9 mouse cellular contexts compared by ENCODE assay signal in genomic region chr2:134481759-134482158, GRCm38 (mm10).
DNase-seq lines count a peak whose midpoint lies in the region; ATAC-seq and TF ChIP-seq lines count a peak whose summit lies in the region.
"Had no signal": no experiment of that assay in that cellular context is flagged by ENCODE, and none has a peak within 500 bp of the region (broad histone marks: within the 10 kb centered on the region; RNA-seq: fewer than 3 reads in every experiment).

No protein-coding gene starts in this region.

- no peak for DNase-seq in Patski (ENCODE audit: low read depth, low spot score)
- peak; percentile 58 to 71 for DNase-seq in cerebellum, postnatal 36 days
- peak; percentile 39 to 52 for DNase-seq in gastrocnemius, adult 8-10 months (ENCODE audit: low spot score in 2 of 2)
- DNase-seq in kidney, postnatal 25 days: peak; percentile 57 to 88
- DNase-seq in liver, postnatal 0 days: peak; percentile 59
- peak; percentile 71 for DNase-seq in retina, postnatal 1 day
- no peak for DNase-seq in T-cell, adult 2 months (ENCODE audit: low spot score)

- no peak overlapping the region for H3K4me2 ChIP-seq in liver, postnatal 0 days (ENCODE audit: low read depth, low read length)
- H3K4me2 ChIP-seq: limb, embryonic 12.5 days had no signal

- no peak overlapping the region for H3K27ac ChIP-seq in liver, postnatal 0 days (ENCODE audit: low read depth)
- H3K27ac ChIP-seq: limb, embryonic 12.5 days had no signal

- no peak overlapping the region for H3K4me3 ChIP-seq in C2C12 (ENCODE audit: insufficient read depth, poor library complexity, severe bottlenecking)
- no peak overlapping the region for H3K4me3 ChIP-seq in liver, postnatal 0 days (ENCODE audit: low read depth, low read length)
- H3K4me3 ChIP-seq: limb, embryonic 12.5 days had no signal

- POLR2A ChIA-PET in Patski (lab: Charles Lee): no interaction called here

- H3K79me3 ChIP-seq in C2C12 (ENCODE audit: low read depth): no peaks in the 10 kb centered on the region

- WGBS in liver, postnatal 0 days (ENCODE audit: insufficient replicate concordance): 4% methylated on average over 8 of the region's 8 CpGs

- TF ChIP-seq CTCF in C2C12 (IDR thresholded peaks at IDR 0.05; ENCODE audit: control insufficient read depth, insufficient read depth, insufficient read length): peak; percentile 51
- TF ChIP-seq CTCF in Patski (IDR thresholded peaks at IDR 0.05): peak; percentile 87
- TF ChIP-seq CTCF in liver, postnatal 0 days (IDR thresholded peaks at IDR 0.05; ENCODE audit: low read depth): peak; percentile 81

- TF ChIP-seq EP300 in liver, postnatal 0 days (IDR thresholded peaks at IDR 0.05; ENCODE audit: low read depth): no peak

- in situ Hi-C loops in Patski (cut with MboI; ENCODE audit: low pct_unique_long_range_greater_than_20kb): loop anchor here (5.0 to 25.0 kb wide), 5 partner anchors 689 to 1457 kb away; partner anchors contain the start of gene Bmp2

- no peaks in the 10 kb centered on the region for H3K79me2 ChIP-seq in C2C12 (ENCODE audit: control insufficient read depth, insufficient read depth)

- peak; percentile 51 for ATAC-seq in Patski
- ATAC-seq in liver, postnatal 0 days: no peak

- H3K36me3 ChIP-seq in C2C12 (ENCODE audit: control insufficient read depth, insufficient read depth): no peaks in the 10 kb centered on the region
- no peaks in the 10 kb centered on the region for H3K36me3 ChIP-seq in liver, postnatal 0 days (replicated peaks; ENCODE audit: insufficient read depth, low read length)
- H3K36me3 ChIP-seq: limb, embryonic 12.5 days had no signal

- H3ac ChIP-seq in C2C12 (ENCODE audit: control insufficient read depth, insufficient read length, low read depth): no peak overlapping the region

- H3K9ac ChIP-seq in liver, postnatal 0 days (replicated peaks): no peak overlapping the region
- H3K9ac ChIP-seq: limb, embryonic 12.5 days had no signal

- no peaks in the 10 kb centered on the region for H3K4me1 ChIP-seq in liver, postnatal 0 days (ENCODE audit: insufficient read depth)

- H3K9me3 ChIP-seq in liver, postnatal 0 days (ENCODE audit: low read length): no peaks in the 10 kb centered on the region
- H3K9me3 ChIP-seq: limb, embryonic 12.5 days had no signal

- CTCF ChIA-PET in Patski (lab: Charles Lee): interaction anchor here (0.9 to 2.0 kb wide), 3 partner anchors 13 to 39 kb away, joined by 3 to 6 read pairs (median 4); no protein-coding TSS in a partner anchor

- H3K27me3 ChIP-seq in C2C12 (ENCODE audit: control insufficient read depth, insufficient read depth, insufficient read length): no peaks in the 10 kb centered on the region
- H3K27me3 ChIP-seq in Patski: peaks cover 40% of the 10 kb centered on the region
- no peaks in the 10 kb centered on the region for H3K27me3 ChIP-seq in liver, postnatal 0 days (ENCODE audit: insufficient read depth, low read length)

TF ChIP-seq in C2C12, 6 proteins besides CTCF, POLR2A, EP300 and RAD21:
- TF ChIP-seq FOSL1 (IDR thresholded peaks at IDR 0.05; ENCODE audit: insufficient read depth, low read length, poor library complexity, severe bottlenecking) (no peak), MAX (IDR thresholded peaks at IDR 0.05) (no peak), MYOD1 (IDR thresholded peaks at IDR 0.05; ENCODE audit: control insufficient read depth, insufficient read length, low read depth) (no peak), MYOG (IDR thresholded peaks at IDR 0.05; ENCODE audit: control insufficient read depth, extremely low read depth, insufficient read length) (no peak), USF1 (IDR thresholded peaks at IDR 0.05; ENCODE audit: low read depth) (no peak), CEBPB (IDR thresholded peaks at IDR 0.05; ENCODE audit: low read depth) (no peak)

Comparison
In these comparisons a context has a peak if more than half of its experiments do, and no peak if none do; other contexts are left out.
1. DNase-seq: peak in cerebellum, postnatal 36 days (2 of 2), gastrocnemius, adult 8-10 months (2 of 2), kidney, postnatal 25 days (2 of 2), liver, postnatal 0 days (single experiment) and retina, postnatal 1 day (single experiment); none in Patski (single experiment) and T-cell, adult 2 months (single experiment).
2. Peak in every context shown above with its lines, with median percentiles within 50 percentile points of each other: CTCF ChIP-seq.